In genomic region chr14:101816450-101816849, GRCm38 (mm10) we compare ENCODE assay signal across 27 mouse cellular contexts.
DNase-seq lines count a peak whose midpoint lies in the region; ATAC-seq and TF ChIP-seq lines count a peak whose summit lies in the region.
"Had no signal": no experiment of that assay in that cellular context is flagged by ENCODE, and none has a peak within 500 bp of the region (broad histone marks: within the 10 kb centered on the region; RNA-seq: fewer than 3 reads in every experiment).

No protein-coding gene starts in this region.

- TF ChIP-seq CTCF in left cerebral cortex, adult 2 months (IDR thresholded peaks at IDR 0.05), result no peak
- no peak for TF ChIP-seq CTCF in cortical plate, adult 2 months (IDR thresholded peaks at IDR 0.05; ENCODE audit: extremely low read depth, insufficient read depth, low read length)

- H3K4me1 ChIP-seq in forebrain, embryonic 13.5 days, result no peaks in the 10 kb centered on the region
- H3K4me1 ChIP-seq in forebrain, embryonic 12.5 days, result no peaks in the 10 kb centered on the region
- H3K4me1 ChIP-seq in heart, embryonic 15.5 days (replicated peaks), result peaks cover 10% of the 10 kb centered on the region
- H3K4me1 ChIP-seq in cortical plate, adult 2 months (ENCODE audit: control insufficient read depth, insufficient read depth, low read length), result no peaks in the 10 kb centered on the region
- H3K4me1 ChIP-seq: embryonic facial prominence, embryonic 15.5 days; forebrain, embryonic 10.5 days; kidney, embryonic 15.5 days; limb, embryonic 15.5 days; neural tube, embryonic 13.5 days had no signal

- no peak for TF ChIP-seq POLR2A in cortical plate, adult 2 months (IDR thresholded peaks at IDR 0.05; ENCODE audit: extremely low read depth, insufficient read depth, low read length)

- DNase-seq in heart, adult 8-10 months (ENCODE audit: low spot score), result no peak
- DNase-seq in left cerebral cortex, postnatal 4 days, result peak; percentile 52
- no peak for DNase-seq in left cerebral cortex, adult 2 months (ENCODE audit: extremely low spot score in 1 of 2, low spot score in 2 of 2)
- no peak for DNase-seq in retina, embryonic 14.5 days (ENCODE audit: low spot score)
- DNase-seq: adrenal gland, postnatal 25 days; cerebellum, adult 9-10 months; embryo, embryonic 11 days; gastrocnemius, postnatal 25 days; heart, postnatal 4 days; kidney, postnatal 4 days; lung, postnatal 4 days; midbrain, embryonic 14.5 days; thymus, adult 2 months; thymus, postnatal 4 days had no signal

- intact Hi-C loops in left cerebral cortex, postnatal 4 days (cut with DNase I), result no loop called here
- intact Hi-C loops in left cerebral cortex, adult 2 months (cut with DNase I), result no loop called here

- no peak overlapping the region for H3K27ac ChIP-seq in forebrain, embryonic 13.5 days
- H3K27ac ChIP-seq in forebrain, embryonic 12.5 days, result no peak overlapping the region
- peak overlapping the region; percentile 43 for H3K27ac ChIP-seq in heart, embryonic 15.5 days
- H3K27ac ChIP-seq in left cerebral cortex, adult 2 months, result no peak overlapping the region
- peak overlapping the region; percentile 55 for H3K27ac ChIP-seq in cortical plate, adult 2 months (ENCODE audit: insufficient read depth, low read length)
- H3K27ac ChIP-seq: embryonic facial prominence, embryonic 15.5 days; forebrain, embryonic 10.5 days; kidney, embryonic 15.5 days; limb, embryonic 15.5 days; liver, embryonic 14.5 days; neural tube, embryonic 13.5 days; stomach, postnatal 0 days had no signal

- no peak overlapping the region for H3K4me2 ChIP-seq in forebrain, embryonic 13.5 days
- H3K4me2 ChIP-seq in forebrain, embryonic 12.5 days, result no peak overlapping the region
- no peak overlapping the region for H3K4me2 ChIP-seq in heart, embryonic 15.5 days
- H3K4me2 ChIP-seq: embryonic facial prominence, embryonic 15.5 days; kidney, embryonic 15.5 days; limb, embryonic 15.5 days; neural tube, embryonic 13.5 days had no signal

- no peaks in the 10 kb centered on the region for H3K27me3 ChIP-seq in forebrain, embryonic 13.5 days
- H3K27me3 ChIP-seq in forebrain, embryonic 12.5 days, result no peaks in the 10 kb centered on the region
- H3K27me3 ChIP-seq in heart, embryonic 15.5 days, result no peaks in the 10 kb centered on the region
- H3K27me3 ChIP-seq: embryonic facial prominence, embryonic 15.5 days; kidney, embryonic 15.5 days; limb, embryonic 15.5 days; neural tube, embryonic 13.5 days had no signal

- H3K9ac ChIP-seq in forebrain, embryonic 13.5 days, result no peak overlapping the region
- H3K9ac ChIP-seq in forebrain, embryonic 12.5 days, result no peak overlapping the region
- H3K9ac ChIP-seq in heart, embryonic 15.5 days, result no peak overlapping the region
- H3K9ac ChIP-seq: embryonic facial prominence, embryonic 15.5 days; kidney, embryonic 15.5 days; limb, embryonic 15.5 days; liver, embryonic 14.5 days; neural tube, embryonic 13.5 days had no signal

- no peaks in the 10 kb centered on the region for H3K36me3 ChIP-seq in forebrain, embryonic 13.5 days (ENCODE audit: poor library complexity, severe bottlenecking)
- H3K36me3 ChIP-seq in forebrain, embryonic 12.5 days (replicated peaks), result no peaks in the 10 kb centered on the region
- H3K36me3 ChIP-seq in heart, embryonic 15.5 days, result no peaks in the 10 kb centered on the region
- H3K36me3 ChIP-seq: embryonic facial prominence, embryonic 15.5 days; forebrain, embryonic 10.5 days; kidney, embryonic 15.5 days; limb, embryonic 15.5 days; neural tube, embryonic 13.5 days had no signal

- H3K4me3 ChIP-seq in forebrain, embryonic 13.5 days, result no peak overlapping the region
- H3K4me3 ChIP-seq in forebrain, embryonic 12.5 days (replicated peaks), result no peak overlapping the region
- no peak overlapping the region for H3K4me3 ChIP-seq in heart, embryonic 15.5 days
- H3K4me3 ChIP-seq in left cerebral cortex, adult 2 months, result no peak overlapping the region
- no peak overlapping the region for H3K4me3 ChIP-seq in cortical plate, adult 2 months (ENCODE audit: insufficient read depth, low read length)
- H3K4me3 ChIP-seq: embryonic facial prominence, embryonic 15.5 days; forebrain, embryonic 10.5 days; kidney, embryonic 15.5 days; limb, embryonic 15.5 days; myocyte; neural tube, embryonic 13.5 days had no signal

- 0 out of 2 replicates have a peak, but pooled peaks have one; percentile 43 for ATAC-seq in forebrain, embryonic 13.5 days
- no peak for ATAC-seq in forebrain, embryonic 12.5 days (ENCODE audit: low FRiP score)
- 0 out of 2 replicates have a peak, but pooled peaks have one; percentile 55 for ATAC-seq in heart, embryonic 15.5 days (replicated peaks; ENCODE audit: insufficient number of reproducible peaks, insufficient read depth, low FRiP score, low read depth)
- ATAC-seq: intestine, postnatal 0 days had no signal

- no peaks in the 10 kb centered on the region for H3K9me3 ChIP-seq in forebrain, embryonic 13.5 days (replicated peaks)
- no peaks in the 10 kb centered on the region for H3K9me3 ChIP-seq in forebrain, embryonic 12.5 days
- no peaks in the 10 kb centered on the region for H3K9me3 ChIP-seq in heart, embryonic 15.5 days (replicated peaks)
- H3K9me3 ChIP-seq: embryonic facial prominence, embryonic 15.5 days; forebrain, embryonic 10.5 days; kidney, embryonic 15.5 days; limb, embryonic 15.5 days; neural tube, embryonic 13.5 days had no signal

- 87% methylated on average over 5 of the region's 5 CpGs for WGBS in forebrain, embryonic 13.5 days
- 89% methylated on average over 5 of the region's 5 CpGs for WGBS in forebrain, embryonic 12.5 days
- 40% methylated on average over 5 of the region's 5 CpGs for WGBS in heart, embryonic 15.5 days

Comparison
In these comparisons a context has a peak if more than half of its experiments do, and no peak if none do; other contexts are left out.
1. H3K27ac ChIP-seq: peak in heart, embryonic 15.5 days (single experiment) and cortical plate, adult 2 months (single experiment); none in forebrain, embryonic 13.5 days (single experiment), forebrain, embryonic 12.5 days (single experiment) and left cerebral cortex, adult 2 months (single experiment).